Mouse (Mus musculus) brain, embryonic 14.5 days (tissue): Measurements from ENCODE around the gene Trex1.

Experiments
- CTCF ChIP-seq: fragments of 200-500 bp; IDR thresholded peaks from 2 replicates; pipeline ENCODE4 v1.5.1; 2012; ENCODE audit warnings: inconsistent platforms, mild to moderate bottlenecking, moderate library complexity, borderline replicate concordance; ENCODE audit not compliant: insufficient read depth, insufficient read length; ENCODE audit errors: extremely low read depth
- POLR2A ChIP-seq: fragments of 200-500 bp; IDR thresholded peaks from 2 replicates; pipeline ENCODE4 v1.6.1; 2012; ENCODE audit warnings: mild to moderate bottlenecking, inconsistent platforms, borderline replicate concordance; ENCODE audit not compliant: poor library complexity, insufficient read depth, insufficient read length, severe bottlenecking; ENCODE audit errors: extremely low read depth

DNA sequence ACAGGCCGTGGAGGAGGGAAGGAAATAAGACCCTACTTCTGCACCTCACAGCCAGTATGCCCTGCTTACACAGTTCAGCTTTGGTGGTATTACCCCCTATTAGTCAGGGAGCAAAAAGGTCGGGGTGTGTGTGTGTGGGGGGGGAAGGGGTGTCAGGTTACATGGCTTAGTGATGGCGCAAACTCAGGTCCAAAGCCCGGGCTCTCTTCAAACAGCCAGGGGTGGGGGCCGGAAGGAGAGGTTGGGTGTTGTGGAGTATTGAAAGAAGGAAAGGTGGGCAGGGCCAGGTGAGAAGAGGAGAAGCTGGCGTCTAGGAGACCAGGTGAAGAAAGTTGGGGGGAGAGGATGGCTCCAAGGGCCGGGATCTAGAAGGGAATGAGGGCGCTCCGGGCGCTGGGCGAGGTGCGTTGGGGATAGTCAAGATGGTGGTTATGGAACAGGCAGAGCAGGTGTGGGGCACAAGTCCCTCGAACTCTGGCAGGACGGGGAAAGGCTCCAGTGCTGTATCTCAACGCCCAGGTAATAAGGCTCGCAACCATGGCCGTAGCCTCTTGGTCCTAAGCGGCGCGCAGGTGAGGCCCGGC, 35.1 kb upstream of the Trex1 start:
- no peak for TF ChIP-seq POLR2A
- no peak for TF ChIP-seq CTCF
